15 mouse cellular contexts compared by ENCODE assay signal in the genomic region with DNA sequence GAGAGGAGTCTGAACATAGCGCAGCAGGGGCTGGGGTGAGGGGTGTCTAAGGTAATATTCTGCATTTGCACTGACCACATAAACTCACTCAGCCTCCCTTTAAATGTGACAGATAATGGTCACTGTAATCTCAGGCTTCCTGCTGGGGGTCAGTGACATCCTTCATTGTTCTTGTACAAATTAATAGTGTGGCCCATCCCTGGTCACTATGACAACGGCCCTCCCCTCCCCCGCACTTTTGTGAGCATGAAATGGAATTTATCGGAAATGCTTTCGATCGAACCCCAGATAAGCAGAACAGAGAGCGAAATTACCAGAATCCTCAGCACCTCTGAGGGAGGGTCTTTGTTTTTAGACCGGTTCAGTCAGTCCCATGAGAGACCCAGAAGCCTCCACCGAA.
DNase-seq lines count a peak whose midpoint lies in the region; ATAC-seq and TF ChIP-seq lines count a peak whose summit lies in the region.
"Had no signal": no experiment of that assay in that cellular context is flagged by ENCODE, and none has a peak within 500 bp of the region (broad histone marks: within the 10 kb centered on the region; RNA-seq: fewer than 3 reads in every experiment).

No protein-coding gene starts in this region.

- no peaks in the 10 kb centered on the region for H3K36me3 ChIP-seq in E14TG2a.4 (ENCODE audit: insufficient read depth, low read length)
- H3K36me3 ChIP-seq in forebrain, embryonic 14.5 days (ENCODE audit: control insufficient read depth, insufficient read depth, low read length): no peaks in the 10 kb centered on the region
- no peaks in the 10 kb centered on the region for H3K36me3 ChIP-seq in midbrain, embryonic 13.5 days
- H3K36me3 ChIP-seq: liver, embryonic 15.5 days had no signal

- WGBS in forebrain, embryonic 14.5 days: 28% methylated on average over 9 of the region's 9 CpGs
- 15% methylated on average over 9 of the region's 9 CpGs for WGBS in midbrain, embryonic 13.5 days

- no peak overlapping the region for H3K27ac ChIP-seq in forebrain, embryonic 14.5 days (ENCODE audit: low read depth, low read length)
- peak overlapping the region; percentile 20; the same call in 1 of the 2 replicates for H3K27ac ChIP-seq in midbrain, embryonic 13.5 days
- H3K27ac ChIP-seq: liver, embryonic 15.5 days had no signal

- TF ChIP-seq CTCF in E14TG2a.4 (conservative IDR thresholded peaks at IDR 0.05; ENCODE audit: low read length): no peak

- no peak for ATAC-seq in forebrain, embryonic 14.5 days
- no peak for ATAC-seq in midbrain, embryonic 13.5 days
- ATAC-seq: intestine, postnatal 0 days had no signal

- peak; percentile 43 to 47 for DNase-seq in cerebellum, postnatal 10 days
- no peak for DNase-seq in cerebellum, adult 8-10 months
- peak; percentile 16 for DNase-seq in forebrain, embryonic 14.5 days (ENCODE audit: low spot score)
- no peak for DNase-seq in adrenal gland, postnatal 25 days
- DNase-seq in cerebellum, adult 11-12 months: no peak
- DNase-seq in heart, adult 8-10 months (ENCODE audit: low spot score): no peak
- DNase-seq: cerebellum, adult 9-11 months; gastrocnemius, postnatal 10 days; left cerebral cortex, postnatal 4 days; spleen, adult 18-20 months had no signal

- H3K27me3 ChIP-seq in E14TG2a.4 (ENCODE audit: insufficient read depth, low read length): peaks cover 27% of the 10 kb centered on the region
- no peaks in the 10 kb centered on the region for H3K27me3 ChIP-seq in forebrain, embryonic 14.5 days (replicated peaks; ENCODE audit: control insufficient read depth, insufficient read depth, low read length)
- peaks cover 12% of the 10 kb centered on the region for H3K27me3 ChIP-seq in midbrain, embryonic 13.5 days

- H3K9ac ChIP-seq in forebrain, embryonic 14.5 days (ENCODE audit: low read length): no peak overlapping the region
- no peak overlapping the region for H3K9ac ChIP-seq in midbrain, embryonic 13.5 days (replicated peaks)
- H3K9ac ChIP-seq: liver, embryonic 15.5 days had no signal

- H3K4me3 ChIP-seq in E14TG2a.4 (replicated peaks; ENCODE audit: low read length): peak overlapping the region; percentile 37; the same call in 1 of the 2 replicates
- H3K4me3 ChIP-seq in forebrain, embryonic 14.5 days (ENCODE audit: low read depth, low read length): no peak overlapping the region
- no peak overlapping the region for H3K4me3 ChIP-seq in midbrain, embryonic 13.5 days (replicated peaks)
- H3K4me3 ChIP-seq: liver, embryonic 15.5 days; megakaryocyte, embryonic 14.5 days had no signal

- H3K4me2 ChIP-seq in forebrain, embryonic 14.5 days (ENCODE audit: low read length): no peak overlapping the region
- peak overlapping the region; percentile 23 for H3K4me2 ChIP-seq in midbrain, embryonic 13.5 days (replicated peaks)
- H3K4me2 ChIP-seq: liver, embryonic 15.5 days had no signal

- no peaks in the 10 kb centered on the region for H3K9me3 ChIP-seq in E14TG2a.4 (ENCODE audit: low read length)
- H3K9me3 ChIP-seq in forebrain, embryonic 14.5 days (replicated peaks; ENCODE audit: control insufficient read depth, low read length): no peaks in the 10 kb centered on the region
- no peaks in the 10 kb centered on the region for H3K9me3 ChIP-seq in midbrain, embryonic 13.5 days
- H3K9me3 ChIP-seq: liver, embryonic 15.5 days had no signal

- peaks cover 72% of the 10 kb centered on the region for H3K4me1 ChIP-seq in E14TG2a.4 (replicated peaks; ENCODE audit: low read depth, low read length)
- H3K4me1 ChIP-seq in forebrain, embryonic 14.5 days (ENCODE audit: control insufficient read depth, insufficient read depth, low read length): peaks cover 8% of the 10 kb centered on the region
- peaks cover 45% of the 10 kb centered on the region for H3K4me1 ChIP-seq in midbrain, embryonic 13.5 days (replicated peaks)
- H3K4me1 ChIP-seq: liver, embryonic 15.5 days; megakaryocyte, embryonic 14.5 days had no signal

Comparison
In these comparisons a context has a peak if more than half of its experiments do, and no peak if none do; other contexts are left out.
1. DNase-seq: peak in cerebellum, postnatal 10 days (2 of 2) and forebrain, embryonic 14.5 days (single experiment); none in cerebellum, adult 8-10 months (single experiment), adrenal gland, postnatal 25 days (single experiment), cerebellum, adult 11-12 months (single experiment) and heart, adult 8-10 months (single experiment).